Mouse (Mus musculus): Measurements from ENCODE around the gene Ak8. TPM values are rescaled to one million over a fixed set of nuclear protein-coding genes. Genes with fewer than 3 reads are reported as not detected.

The Ak8 gene
- polyA plus RNA-seq (2012; ENCODE audit: insufficient read depth, low replicate concordance) = not detected in 2 replicates

- Histone ChIP-seq H3K4me1 (peaks cover 54% of the 10 kb centered on the region), H3K36me3 (replicated peaks; ENCODE audit: low read length) (no peaks in the 10 kb centered on the region), H3K9me3 (no peaks in the 10 kb centered on the region), H3K27me3 (replicated peaks) (peaks cover 56% of the 10 kb centered on the region), H3K4me3 (replicated peaks) (peak within 1 kb of the TSS; percentile 93)
- TF ChIP-seq GATA1 (IDR thresholded peaks at IDR 0.05; ENCODE audit: borderline replicate concordance, low read length) = no peak
- no peak for TF ChIP-seq FLI1 (IDR thresholded peaks at IDR 0.05; ENCODE audit: low read length)
Observed at GRCm38 (mm10) chr2:28699361-28700335, at the start of gene Ak8, which contains the start of gene Spaca9. Gene Ak8, plus strand, starts transcription at chr2:28700164. Gene Spaca9, minus strand, starts transcription at chr2:28699727.

DNA sequence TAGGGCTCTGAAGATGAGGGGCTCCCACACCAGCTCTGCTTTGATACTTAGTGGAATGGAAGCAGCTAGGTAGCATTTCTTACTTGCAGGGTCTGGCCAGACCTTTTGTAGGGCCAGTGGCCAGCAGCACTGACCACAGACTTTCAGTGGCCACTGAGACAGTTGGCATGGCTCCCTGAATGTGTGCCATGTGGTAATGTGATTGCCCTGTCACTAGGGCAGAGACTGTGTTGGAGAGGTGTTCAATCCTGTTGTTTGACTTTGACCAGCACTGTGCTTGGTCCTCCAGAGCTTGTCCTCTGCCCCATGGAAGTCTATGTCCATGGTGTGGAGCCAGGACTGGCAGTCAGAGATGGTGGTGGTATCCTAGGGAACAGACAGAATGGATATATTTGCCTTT is 49.4 kb upstream of the Ak8 start:
- Histone ChIP-seq H3K4me1 (peaks cover 24% of the 10 kb centered on the region), H3K9me3 (no peaks in the 10 kb centered on the region), H3K27me3 (replicated peaks) (no peaks in the 10 kb centered on the region), H3K4me3 (replicated peaks) (no peak overlapping the region), H3K36me3 (replicated peaks; ENCODE audit: low read length) (peaks cover 28% of the 10 kb centered on the region)
- TF ChIP-seq FLI1 (IDR thresholded peaks at IDR 0.05; ENCODE audit: low read length) (no peak), GATA1 (IDR thresholded peaks at IDR 0.05; ENCODE audit: borderline replicate concordance, low read length) (no peak)

GRCm38 (mm10) chr2:28653351-28653750 is 46.6 kb upstream of the Ak8 start:
- Histone ChIP-seq H3K4me1 (peaks cover 13% of the 10 kb centered on the region), H3K9me3 (no peaks in the 10 kb centered on the region), H3K36me3 (replicated peaks; ENCODE audit: low read length) (peaks cover 52% of the 10 kb centered on the region), H3K27me3 (replicated peaks) (no peaks in the 10 kb centered on the region), H3K4me3 (replicated peaks) (no peak overlapping the region)
- TF ChIP-seq GATA1 (IDR thresholded peaks at IDR 0.05; ENCODE audit: borderline replicate concordance, low read length) (no peak), FLI1 (IDR thresholded peaks at IDR 0.05; ENCODE audit: low read length) (no peak)

DNA sequence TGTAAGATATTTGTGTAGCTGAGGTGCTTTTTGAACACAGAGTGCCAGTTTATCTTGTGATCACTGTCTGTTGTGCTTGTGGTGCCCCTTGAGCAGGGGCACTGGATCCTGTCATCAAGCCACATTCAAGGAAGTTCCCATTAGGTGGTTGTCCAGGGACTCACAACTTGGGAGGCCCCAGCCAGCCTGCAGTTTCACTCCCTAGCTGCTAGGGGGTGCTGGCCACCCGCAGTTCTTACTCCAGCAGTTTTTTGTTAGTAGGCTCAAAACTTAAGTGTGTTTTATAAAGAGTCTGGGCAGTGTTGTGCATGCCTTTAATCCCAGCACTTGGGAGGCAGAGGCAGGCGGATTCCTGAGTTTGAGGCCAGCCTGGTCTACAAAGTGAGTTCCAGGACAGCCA is 45.7 kb upstream of the Ak8 start:
- Histone ChIP-seq H3K9me3 (no peaks in the 10 kb centered on the region), H3K4me3 (replicated peaks) (no peak overlapping the region), H3K27me3 (replicated peaks) (no peaks in the 10 kb centered on the region), H3K36me3 (replicated peaks; ENCODE audit: low read length) (peaks cover 61% of the 10 kb centered on the region), H3K4me1 (peaks cover 9% of the 10 kb centered on the region)
- TF ChIP-seq FLI1 (IDR thresholded peaks at IDR 0.05; ENCODE audit: low read length) = no peak
- no peak for TF ChIP-seq GATA1 (IDR thresholded peaks at IDR 0.05; ENCODE audit: borderline replicate concordance, low read length)

DNA sequence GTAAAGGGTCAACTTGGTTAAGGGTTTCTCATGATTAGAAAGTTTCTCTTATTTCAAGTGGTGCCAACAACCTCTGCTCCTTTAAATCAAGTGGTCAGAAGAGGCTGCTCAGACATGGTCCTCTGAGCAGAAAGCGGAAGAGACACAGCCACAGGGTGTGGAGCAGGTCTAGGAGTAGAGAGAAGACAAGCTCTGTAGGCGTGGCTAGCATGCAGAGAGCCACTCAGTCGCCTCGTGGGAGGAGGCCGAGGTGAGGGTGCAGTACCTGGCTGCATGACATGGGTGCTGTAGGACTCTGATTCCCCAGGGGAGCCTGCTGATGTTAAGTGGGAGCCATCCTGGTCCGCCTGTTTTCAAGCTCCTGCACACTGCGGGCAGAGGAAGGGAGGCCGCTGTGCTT is 43.7 kb upstream of the Ak8 start:
- peaks cover 78% of the 10 kb centered on the region for H3K36me3 ChIP-seq (replicated peaks; ENCODE audit: low read length)

GRCm38 (mm10) chr2:28662891-28663290 is 37.1 kb upstream of the Ak8 start:
- Histone ChIP-seq H3K36me3 (replicated peaks; ENCODE audit: low read length) (peaks cover 96% of the 10 kb centered on the region), H3K4me1 (no peaks in the 10 kb centered on the region), H3K27me3 (replicated peaks) (no peaks in the 10 kb centered on the region), H3K4me3 (replicated peaks) (no peak overlapping the region), H3K9me3 (no peaks in the 10 kb centered on the region)
- TF ChIP-seq GATA1 (IDR thresholded peaks at IDR 0.05; ENCODE audit: borderline replicate concordance, low read length) (no peak), FLI1 (IDR thresholded peaks at IDR 0.05; ENCODE audit: low read length) (no peak)

More for the DNA sequence above, 43.7 kb upstream of the Ak8 start:
- Histone ChIP-seq H3K9me3 (no peaks in the 10 kb centered on the region), H3K27me3 (replicated peaks) (no peaks in the 10 kb centered on the region), H3K4me3 (replicated peaks) (no peak overlapping the region), H3K4me1 (peaks cover 9% of the 10 kb centered on the region)
- TF ChIP-seq FLI1 (IDR thresholded peaks at IDR 0.05; ENCODE audit: low read length) (no peak), GATA1 (IDR thresholded peaks at IDR 0.05; ENCODE audit: borderline replicate concordance, low read length) (no peak)

DNA sequence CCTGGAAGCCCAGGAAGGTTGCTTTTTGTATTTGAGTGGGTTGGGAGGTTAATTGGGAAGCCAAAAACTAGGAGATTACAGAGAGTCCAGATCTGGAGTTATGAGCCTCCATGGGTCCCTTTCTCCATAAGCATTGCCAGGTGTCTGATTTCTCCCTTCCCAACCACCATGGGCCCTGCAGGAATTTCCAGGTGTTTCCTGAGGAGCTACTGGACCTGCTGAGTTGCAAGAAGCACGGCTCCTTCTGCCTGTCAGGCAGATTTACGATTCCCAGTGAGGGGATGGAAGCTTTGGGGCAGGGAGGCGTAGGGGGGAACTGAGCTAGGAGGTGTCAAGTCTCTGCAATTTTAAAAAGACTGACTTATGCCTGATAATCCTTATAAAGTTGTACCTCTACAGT is 34.1 kb upstream of the Ak8 start:
- no peak for TF ChIP-seq GATA1 (IDR thresholded peaks at IDR 0.05; ENCODE audit: borderline replicate concordance, low read length)
- no peak for TF ChIP-seq FLI1 (IDR thresholded peaks at IDR 0.05; ENCODE audit: low read length)
- H3K4me1 ChIP-seq = no peaks in the 10 kb centered on the region
- H3K4me3 ChIP-seq (replicated peaks) = no peak overlapping the region
- no peaks in the 10 kb centered on the region for H3K9me3 ChIP-seq
- H3K27me3 ChIP-seq (replicated peaks) = no peaks in the 10 kb centered on the region
- H3K36me3 ChIP-seq (replicated peaks; ENCODE audit: low read length) = peaks cover 98% of the 10 kb centered on the region

GRCm38 (mm10) chr2:28671438-28671837 is 28.5 kb upstream of the Ak8 start:
- Histone ChIP-seq H3K4me1 (no peaks in the 10 kb centered on the region), H3K9me3 (no peaks in the 10 kb centered on the region), H3K4me3 (replicated peaks) (no peak overlapping the region), H3K36me3 (replicated peaks; ENCODE audit: low read length) (peaks cover 98% of the 10 kb centered on the region), H3K27me3 (replicated peaks) (no peaks in the 10 kb centered on the region)
- TF ChIP-seq FLI1 (IDR thresholded peaks at IDR 0.05; ENCODE audit: low read length) = no peak
- no peak for TF ChIP-seq GATA1 (IDR thresholded peaks at IDR 0.05; ENCODE audit: borderline replicate concordance, low read length)

DNA sequence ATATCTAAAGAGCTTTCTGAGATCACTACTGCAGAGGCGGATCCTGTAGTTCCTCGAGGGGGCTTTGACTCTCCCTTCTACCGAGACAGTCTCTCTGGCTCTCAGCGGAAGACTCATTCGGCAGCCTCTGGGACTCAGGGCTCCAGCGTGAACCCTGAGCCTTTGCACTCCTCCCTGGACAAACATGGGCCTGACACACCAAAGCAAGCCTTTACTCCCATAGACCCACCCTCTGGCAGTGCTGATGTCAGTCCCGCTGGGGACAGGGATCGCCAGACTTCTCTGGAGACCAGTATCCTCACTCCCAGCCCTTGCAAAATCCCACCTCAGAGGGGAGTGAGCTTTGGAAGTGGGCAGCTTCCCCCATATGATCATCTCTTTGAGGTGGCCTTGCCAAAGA is 24.0 kb upstream of the Ak8 start:
- H3K36me3 ChIP-seq (replicated peaks; ENCODE audit: low read length) = peaks cover 99% of the 10 kb centered on the region
- no peak overlapping the region for H3K4me3 ChIP-seq (replicated peaks)
- no peaks in the 10 kb centered on the region for H3K9me3 ChIP-seq
- no peaks in the 10 kb centered on the region for H3K4me1 ChIP-seq
- H3K27me3 ChIP-seq (replicated peaks) = no peaks in the 10 kb centered on the region
- TF ChIP-seq GATA1 (IDR thresholded peaks at IDR 0.05; ENCODE audit: borderline replicate concordance, low read length) (no peak), FLI1 (IDR thresholded peaks at IDR 0.05; ENCODE audit: low read length) (no peak)

DNA sequence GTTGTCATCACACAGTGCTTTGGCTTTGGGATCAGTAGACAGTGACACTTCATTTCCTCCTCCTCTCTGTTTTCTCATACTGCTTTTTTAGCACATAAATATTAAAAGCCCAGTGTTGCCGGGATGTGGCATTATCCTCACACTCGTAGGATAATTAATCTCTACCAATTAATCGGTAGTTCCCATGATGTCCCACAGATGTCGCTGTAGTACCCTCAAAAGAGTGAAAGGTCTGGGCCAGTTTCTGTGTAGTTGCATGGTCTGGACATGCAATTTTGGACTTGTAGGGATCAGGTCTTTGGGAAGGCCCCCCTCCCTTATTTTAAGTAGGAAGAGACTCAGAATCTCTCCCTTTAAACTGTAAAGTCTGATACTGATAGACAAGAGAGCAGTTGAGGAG is 19.3 kb upstream of the Ak8 start:
- Histone ChIP-seq H3K27me3 (replicated peaks) (no peaks in the 10 kb centered on the region), H3K9me3 (no peaks in the 10 kb centered on the region), H3K4me1 (peaks cover 13% of the 10 kb centered on the region; the same call in 1 of the 2 replicates), H3K36me3 (replicated peaks; ENCODE audit: low read length) (peaks cover 98% of the 10 kb centered on the region), H3K4me3 (replicated peaks) (no peak overlapping the region)
- TF ChIP-seq GATA1 (IDR thresholded peaks at IDR 0.05; ENCODE audit: borderline replicate concordance, low read length) (no peak), FLI1 (IDR thresholded peaks at IDR 0.05; ENCODE audit: low read length) (no peak)

Data from megakaryocyte, embryonic 14.5 days (primary cell).